Mouse (Mus musculus): ENCODE results near the gene Phf14. TPM values are rescaled to one million over a fixed set of nuclear protein-coding genes. Genes with fewer than 3 reads are reported as not detected.

Gene Phf14
- polyA plus RNA-seq, 1 experiment from 2014 or later: 14.8 TPM

- no peak overlapping the region for H3K27ac ChIP-seq (replicated peaks)
- WGBS (ENCODE audit: insufficient replicate concordance): 55% methylated on average over 3 of the region's 3 CpGs
- H3K36me3 ChIP-seq (replicated peaks): no peaks in the 10 kb centered on the region
These were observed 181.9 kb downstream of the Phf14 start for GRCm38 (mm10) chr6:12089439-12089992.

DNA sequence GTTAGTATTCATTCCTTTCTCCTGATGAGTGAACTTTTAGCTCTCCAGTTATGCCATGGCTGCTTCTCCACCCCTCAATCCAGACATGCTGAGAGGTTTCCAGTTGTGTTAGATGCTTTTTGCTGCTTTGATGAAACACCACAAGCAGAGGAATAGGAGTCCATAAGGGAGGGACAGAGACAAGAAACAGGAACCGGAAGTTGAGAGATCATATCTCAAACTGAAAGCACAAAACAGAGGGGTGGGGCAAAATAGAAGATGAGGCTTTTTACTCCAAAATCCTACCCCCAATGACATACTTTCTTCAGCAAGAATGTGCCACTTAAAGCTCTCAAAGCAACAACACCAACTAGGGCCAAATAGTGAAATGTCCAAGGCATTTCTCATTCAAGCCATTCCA lies 188.1 kb downstream of the Phf14 start:
- Histone ChIP-seq H3K9ac (no peak overlapping the region), H3K27me3 (no peaks in the 10 kb centered on the region), H3K27ac (replicated peaks) (no peak overlapping the region), H3K4me3 (replicated peaks) (no peak overlapping the region), H3K4me1 (replicated peaks) (no peaks in the 10 kb centered on the region), H3K4me2 (no peak overlapping the region), H3K9me3 (replicated peaks) (no peaks in the 10 kb centered on the region), H3K36me3 (replicated peaks) (no peaks in the 10 kb centered on the region)
- 14% methylated on average over 1 of the region's 1 CpGs for WGBS (ENCODE audit: insufficient replicate concordance)
- no peak for ATAC-seq (ENCODE audit: insufficient read depth)

More at GRCm38 (mm10) chr6:12089439-12089992, 181.9 kb downstream of the Phf14 start:
- Histone ChIP-seq H3K4me3 (replicated peaks) (no peak overlapping the region), H3K27me3 (no peaks in the 10 kb centered on the region), H3K9me3 (replicated peaks) (no peaks in the 10 kb centered on the region), H3K9ac (no peak overlapping the region), H3K4me1 (replicated peaks) (no peaks in the 10 kb centered on the region), H3K4me2 (no peak overlapping the region)
- no peak for ATAC-seq (ENCODE audit: insufficient read depth)

DNA sequence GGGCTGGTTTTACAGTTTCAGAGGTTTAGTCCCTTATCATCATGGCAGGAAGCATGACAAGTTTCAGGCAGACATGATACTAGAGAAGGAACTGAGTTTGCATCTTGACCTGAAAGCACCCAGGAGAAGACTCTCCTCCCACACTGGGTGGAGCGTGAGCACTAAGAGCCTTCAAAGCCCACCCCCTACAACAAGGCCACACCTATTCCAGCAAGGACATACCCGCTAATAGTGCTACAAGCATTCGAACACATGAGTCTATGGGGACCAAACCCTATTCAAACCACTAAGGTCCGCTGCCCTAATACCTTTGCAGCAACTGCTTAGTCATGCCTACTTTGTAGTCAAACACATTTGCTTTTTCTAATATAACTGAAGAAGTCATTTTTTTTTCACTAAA lies 189.5 kb downstream of the Phf14 start:
- Histone ChIP-seq H3K4me3 (replicated peaks) (no peak overlapping the region), H3K36me3 (replicated peaks) (no peaks in the 10 kb centered on the region), H3K9me3 (replicated peaks) (no peaks in the 10 kb centered on the region), H3K4me1 (replicated peaks) (no peaks in the 10 kb centered on the region), H3K4me2 (no peak overlapping the region), H3K9ac (no peak overlapping the region), H3K27me3 (no peaks in the 10 kb centered on the region), H3K27ac (replicated peaks) (no peak overlapping the region)
- ATAC-seq (ENCODE audit: insufficient read depth): no peak
- 48% methylated on average over 4 of the region's 4 CpGs for WGBS (ENCODE audit: insufficient replicate concordance)

DNA sequence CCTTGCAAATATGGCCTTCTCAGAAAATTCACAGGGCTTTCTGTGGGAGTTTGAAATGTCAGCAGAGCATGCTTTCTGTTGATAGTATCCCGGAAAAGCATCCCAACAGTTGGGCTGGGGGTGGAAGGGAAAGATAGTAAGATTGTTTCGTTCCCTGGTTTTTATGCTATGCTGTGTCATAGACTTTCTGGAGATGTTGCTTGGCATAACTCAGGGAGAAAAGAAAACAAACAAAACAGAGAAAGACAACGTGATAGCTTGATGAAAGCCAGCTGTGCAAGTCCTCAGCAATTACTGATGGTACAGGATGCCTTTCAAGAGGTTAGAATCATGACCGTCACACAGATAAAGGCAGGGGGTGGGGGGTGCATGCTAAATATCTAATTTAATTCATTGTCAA lies 197.5 kb downstream of the Phf14 start:
- WGBS (ENCODE audit: insufficient replicate concordance): 57% methylated on average over 4 of the region's 4 CpGs
- H3K27ac ChIP-seq (replicated peaks): no peak overlapping the region
- no peak for ATAC-seq (ENCODE audit: insufficient read depth)
- no peak overlapping the region for H3K4me2 ChIP-seq
- no peaks in the 10 kb centered on the region for H3K4me1 ChIP-seq (replicated peaks)
- no peak overlapping the region for H3K4me3 ChIP-seq (replicated peaks)
- H3K9me3 ChIP-seq (replicated peaks): no peaks in the 10 kb centered on the region
- H3K27me3 ChIP-seq: no peaks in the 10 kb centered on the region
- no peaks in the 10 kb centered on the region for H3K36me3 ChIP-seq (replicated peaks)
- no peak overlapping the region for H3K9ac ChIP-seq

GRCm38 (mm10) chr6:12107326-12107725 lies 199.7 kb downstream of the Phf14 start:
- no peak overlapping the region for H3K4me3 ChIP-seq (replicated peaks)
- ATAC-seq (ENCODE audit: insufficient read depth): no peak

DNA sequence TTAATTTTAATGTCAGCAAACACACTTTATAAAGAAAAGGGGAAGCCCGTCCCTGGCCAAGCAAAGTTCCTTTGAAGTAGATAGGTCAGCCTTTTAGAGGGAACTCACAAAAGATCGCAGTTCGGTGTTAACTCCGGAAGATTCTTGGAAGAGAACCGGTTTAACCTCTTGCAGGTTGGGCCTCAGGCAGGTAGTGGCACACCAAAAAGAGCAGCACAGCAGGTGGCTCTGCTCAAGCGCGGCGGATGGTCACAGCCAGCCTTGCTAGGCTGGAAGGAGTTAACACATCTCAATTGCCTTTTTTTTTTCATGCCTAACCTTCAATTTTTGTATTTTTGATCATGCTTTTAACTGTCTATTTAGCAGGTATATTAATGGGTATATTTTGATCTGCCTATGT lies 200.2 kb downstream of the Phf14 start:
- Histone ChIP-seq H3K4me2 (no peak overlapping the region), H3K4me1 (replicated peaks) (no peaks in the 10 kb centered on the region), H3K27ac (replicated peaks) (no peak overlapping the region), H3K36me3 (replicated peaks) (no peaks in the 10 kb centered on the region), H3K9ac (no peak overlapping the region), H3K27me3 (no peaks in the 10 kb centered on the region), H3K4me3 (replicated peaks) (no peak overlapping the region), H3K9me3 (replicated peaks) (no peaks in the 10 kb centered on the region)
- no peak for ATAC-seq (ENCODE audit: insufficient read depth)
- WGBS (ENCODE audit: insufficient replicate concordance): 21% methylated on average over 8 of the region's 8 CpGs

More at GRCm38 (mm10) chr6:12107326-12107725, 199.7 kb downstream of the Phf14 start:
- no peaks in the 10 kb centered on the region for H3K9me3 ChIP-seq (replicated peaks)
- no peaks in the 10 kb centered on the region for H3K27me3 ChIP-seq
- H3K4me1 ChIP-seq (replicated peaks): no peaks in the 10 kb centered on the region
- H3K27ac ChIP-seq (replicated peaks): no peak overlapping the region
- WGBS (ENCODE audit: insufficient replicate concordance): 58% methylated on average over 10 of the region's 10 CpGs
- no peak overlapping the region for H3K4me2 ChIP-seq
- H3K36me3 ChIP-seq (replicated peaks): no peaks in the 10 kb centered on the region
- no peak overlapping the region for H3K9ac ChIP-seq

DNA sequence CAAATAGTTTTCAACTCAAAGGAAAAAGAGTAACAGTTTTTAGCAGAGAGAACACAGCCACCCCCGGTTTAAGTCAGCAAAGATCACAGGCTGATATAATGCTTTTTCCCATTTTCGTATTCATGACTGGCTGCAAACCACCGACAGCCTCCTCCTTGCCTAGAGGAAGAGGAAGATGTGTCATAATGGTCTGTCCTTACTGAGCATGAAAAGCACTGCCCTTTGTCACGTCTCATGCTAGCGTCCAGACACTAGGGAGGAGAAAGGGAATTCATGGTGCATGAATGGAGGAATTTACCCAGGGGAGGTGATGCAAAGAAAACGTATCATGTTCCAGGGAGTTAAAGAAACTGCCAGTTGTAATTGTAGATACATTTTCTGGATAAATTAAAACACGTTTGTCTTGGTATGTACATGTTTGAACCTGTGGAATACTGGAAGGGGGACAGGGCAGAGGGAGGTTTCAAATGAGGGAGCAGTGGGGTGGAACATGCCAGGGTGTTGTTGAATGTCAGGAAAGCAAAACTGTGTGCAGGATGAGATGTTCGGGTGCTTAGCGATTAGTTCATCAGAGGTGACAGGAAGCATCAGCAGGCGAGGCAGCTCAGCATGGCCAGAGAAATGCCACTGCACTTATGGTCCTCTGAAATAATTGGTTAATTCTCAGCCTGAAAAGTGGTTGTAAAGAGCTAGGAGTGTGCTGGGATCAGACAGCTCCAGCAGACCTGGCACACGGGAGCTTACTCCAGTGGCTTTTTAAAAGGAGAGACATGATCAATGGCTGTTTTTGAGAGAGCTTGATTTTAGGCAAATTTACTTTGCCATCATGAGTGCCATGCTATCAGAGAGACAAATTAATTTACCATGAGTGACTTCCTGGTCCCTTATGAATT lies 209.6 kb downstream of the Phf14 start:
- no peak for ATAC-seq (ENCODE audit: insufficient read depth)
- no peaks in the 10 kb centered on the region for H3K4me1 ChIP-seq (replicated peaks)
- no peak overlapping the region for H3K4me3 ChIP-seq (replicated peaks)
- H3K4me2 ChIP-seq: 0 out of 2 replicates have a peak overlapping the region, but pooled peaks have one; percentile 1
- H3K9ac ChIP-seq: no peak overlapping the region
- H3K36me3 ChIP-seq (replicated peaks): no peaks in the 10 kb centered on the region
- no peaks in the 10 kb centered on the region for H3K9me3 ChIP-seq (replicated peaks)
- WGBS (ENCODE audit: insufficient replicate concordance): 27% methylated on average over 11 of the region's 11 CpGs
- no peaks in the 10 kb centered on the region for H3K27me3 ChIP-seq
- H3K27ac ChIP-seq (replicated peaks): no peak overlapping the region

DNA sequence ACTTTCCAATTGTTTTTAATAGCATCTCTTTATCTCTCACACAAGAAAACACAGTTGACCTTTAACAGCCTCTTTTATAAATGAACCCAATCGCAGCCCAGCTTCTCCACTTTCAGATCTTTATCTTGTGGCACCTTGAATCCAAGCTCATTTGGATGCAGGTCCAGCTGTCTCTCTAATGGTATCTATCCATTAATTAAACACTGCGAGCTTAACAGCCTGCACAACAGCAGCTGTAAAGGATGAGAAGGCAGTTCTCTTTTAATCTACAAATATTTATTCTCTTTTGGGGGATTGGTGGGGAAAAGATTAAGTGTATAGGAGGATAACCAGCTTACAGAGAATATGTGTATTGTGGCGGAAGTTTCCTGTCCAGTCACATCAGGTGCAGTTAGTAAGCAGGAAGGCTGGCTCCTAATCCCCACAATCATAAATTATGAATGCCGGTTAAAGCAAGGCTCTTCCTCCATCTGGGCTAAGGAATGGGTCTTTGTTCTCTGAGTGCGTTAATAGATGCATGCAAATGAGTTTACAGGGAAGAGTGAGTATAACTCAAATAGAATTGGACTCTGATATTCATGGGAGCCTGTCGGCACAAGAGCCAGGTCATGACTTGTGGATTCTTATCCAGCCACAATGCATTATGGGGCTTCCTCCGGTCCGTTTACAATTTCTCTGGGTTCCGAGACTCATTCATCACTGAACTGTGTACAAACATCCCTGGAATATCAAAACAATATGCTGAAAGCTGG lies 210.4 kb downstream of the Phf14 start:
- H3K27ac ChIP-seq (replicated peaks): no peak overlapping the region

DNA sequence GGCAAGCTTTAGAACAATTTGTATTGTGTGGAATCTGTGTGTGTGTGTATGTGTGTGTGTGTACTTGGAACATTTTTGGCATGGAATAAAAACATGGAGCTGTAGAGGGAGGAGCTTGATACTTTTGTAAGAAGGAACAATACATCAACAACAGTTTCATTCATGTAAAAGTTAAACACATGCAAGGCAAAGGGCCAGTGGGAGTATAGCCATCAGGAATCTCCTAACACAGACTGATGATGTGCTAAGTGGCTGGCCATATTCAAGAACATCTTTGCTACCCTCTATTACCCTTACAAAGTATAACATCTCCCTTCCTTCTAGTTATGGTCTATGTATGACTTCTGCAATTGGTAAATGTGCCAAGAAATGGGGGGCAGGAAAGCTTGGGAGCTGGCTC lies 215.2 kb downstream of the Phf14 start:
- no peak overlapping the region for H3K4me3 ChIP-seq (replicated peaks)
- H3K27me3 ChIP-seq: no peaks in the 10 kb centered on the region
- no peak overlapping the region for H3K27ac ChIP-seq (replicated peaks)
- no peaks in the 10 kb centered on the region for H3K9me3 ChIP-seq (replicated peaks)
- peaks cover 4% of the 10 kb centered on the region; the same call in 1 of the 2 replicates for H3K4me1 ChIP-seq (replicated peaks)
- no peak for ATAC-seq (ENCODE audit: insufficient read depth)
- no peak overlapping the region for H3K9ac ChIP-seq
- no peak overlapping the region for H3K4me2 ChIP-seq
- H3K36me3 ChIP-seq (replicated peaks): no peaks in the 10 kb centered on the region

More for the DNA sequence above, 210.4 kb downstream of the Phf14 start:
- Histone ChIP-seq H3K4me3 (replicated peaks) (no peak overlapping the region), H3K36me3 (replicated peaks) (no peaks in the 10 kb centered on the region), H3K27me3 (no peaks in the 10 kb centered on the region), H3K9ac (no peak overlapping the region), H3K4me2 (no peak overlapping the region), H3K4me1 (replicated peaks) (no peaks in the 10 kb centered on the region), H3K9me3 (replicated peaks) (no peaks in the 10 kb centered on the region)
- ATAC-seq (ENCODE audit: insufficient read depth): no peak
- WGBS (ENCODE audit: insufficient replicate concordance): 49% methylated on average over 9 of the region's 9 CpGs

DNA sequence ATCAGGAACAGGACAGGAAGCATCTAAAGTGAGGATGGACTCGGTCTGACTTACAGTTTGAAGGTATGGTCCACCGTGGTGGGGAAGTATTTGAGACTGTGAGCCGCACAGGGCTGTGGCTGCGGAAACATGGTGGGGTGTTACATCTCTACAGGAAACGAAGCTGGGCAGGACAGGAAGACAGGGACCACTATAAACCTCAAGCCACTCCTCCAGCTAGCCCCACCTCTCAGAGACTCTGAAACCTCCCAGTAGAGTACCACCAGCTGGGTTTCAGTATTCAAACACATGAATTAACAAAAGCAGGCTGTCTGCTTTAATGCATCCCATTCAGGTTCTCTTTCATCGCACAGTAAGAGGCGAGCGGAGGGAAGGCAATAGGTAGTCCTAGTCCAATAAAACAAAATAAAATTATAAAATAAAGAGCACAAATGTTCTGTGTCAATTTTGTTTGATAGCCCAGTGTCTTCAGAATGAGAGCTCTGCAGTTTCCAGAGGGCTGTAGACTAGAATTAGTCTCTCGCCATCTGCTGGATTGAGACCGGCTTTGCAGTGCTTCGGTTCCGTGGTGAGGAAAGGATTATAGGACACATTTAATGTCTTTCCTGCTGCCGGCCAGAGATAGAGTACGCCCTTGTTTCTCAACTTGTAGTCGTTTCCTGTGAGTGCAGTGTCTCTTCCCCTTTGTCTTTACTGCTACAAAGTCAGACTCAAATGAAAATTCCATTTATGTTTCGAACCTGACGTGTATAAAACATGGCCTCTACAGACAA lies 217.6 kb downstream of the Phf14 start:
- peak overlapping the region; percentile 60 for H3K4me2 ChIP-seq
- H3K27me3 ChIP-seq: no peaks in the 10 kb centered on the region
- peak; percentile 81 for ATAC-seq (ENCODE audit: insufficient read depth)
- no peak overlapping the region for H3K9ac ChIP-seq
- H3K9me3 ChIP-seq (replicated peaks): no peaks in the 10 kb centered on the region
- WGBS (ENCODE audit: insufficient replicate concordance): 7% methylated on average over 17 of the region's 17 CpGs
- peak overlapping the region; percentile 21 for H3K4me3 ChIP-seq (replicated peaks)
- no peaks in the 10 kb centered on the region for H3K36me3 ChIP-seq (replicated peaks)
- peaks cover 4% of the 10 kb centered on the region; the same call in 1 of the 2 replicates for H3K4me1 ChIP-seq (replicated peaks)
- H3K27ac ChIP-seq (replicated peaks): peak overlapping the region; percentile 33; the same call in 1 of the 2 replicates
